Mouse (Mus musculus): ENCODE results near the gene Gnat1. TPM values are rescaled to one million over a fixed set of nuclear protein-coding genes. Genes with fewer than 3 reads are reported as not detected.
A peak's percentile ranks its signal among the peaks of the same experiment; 100 is the strongest.

Gene Gnat1
- polyA plus RNA-seq, 1 experiment from 2014 or later: 2.2 TPM

DNA sequence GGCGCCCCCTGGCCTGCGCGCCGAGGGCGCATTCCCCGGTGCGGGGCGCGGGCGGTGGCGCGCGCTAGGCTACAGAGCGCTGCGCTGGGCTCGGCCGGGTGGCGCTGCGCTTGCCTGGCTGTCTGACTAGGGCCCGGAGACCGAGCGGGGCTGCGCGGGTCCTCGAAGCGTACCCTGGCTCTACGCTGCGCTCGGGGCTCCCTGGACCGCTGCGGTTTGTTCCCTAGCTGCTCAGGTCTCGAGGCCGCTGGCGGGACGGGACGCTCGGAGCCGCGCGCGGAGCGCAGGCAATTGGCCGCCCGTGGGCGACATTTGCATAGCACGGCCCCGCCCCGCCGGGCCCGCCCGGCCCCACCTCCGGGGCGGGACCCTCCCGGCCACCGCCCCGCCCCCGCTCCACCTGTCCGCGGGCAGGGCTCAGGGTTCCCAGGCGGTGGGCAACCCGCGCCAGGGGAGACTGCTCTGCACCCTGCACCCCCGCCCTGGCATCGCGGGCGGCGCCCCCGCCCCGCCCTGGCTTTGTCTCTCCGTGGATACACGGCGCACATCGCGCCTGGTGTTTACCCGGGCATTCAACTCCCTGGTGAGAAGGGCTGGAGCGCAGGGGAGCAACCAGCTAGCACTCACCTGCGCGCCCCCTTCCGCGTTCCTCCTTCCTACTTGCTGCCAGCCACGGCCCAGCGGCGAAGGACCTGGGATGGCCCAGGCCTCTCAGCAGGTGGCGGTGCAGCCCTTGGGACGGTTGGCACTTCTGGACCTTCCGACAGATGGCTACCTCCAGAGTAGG lies 30.4 kb upstream of the Gnat1 start, which contains the start of gene Sema3f:
TSS of gene Sema3f (minus strand) at position 779 of the 787 bp plus-strand sequence.
- Histone ChIP-seq H3K27me3 (no peaks in the 10 kb centered on the region), H3K4me2 (peak within 1 kb of the TSS; percentile 94), H3K9me3 (no peaks in the 10 kb centered on the region), H3K9ac (replicated peaks) (peak within 1 kb of the TSS; percentile 98), H3K4me1 (replicated peaks) (peaks cover 52% of the 10 kb centered on the region), H3K36me3 (peaks cover 11% of the 10 kb centered on the region), H3K27ac (peak within 1 kb of the TSS; percentile 97), H3K4me3 (replicated peaks) (peak within 1 kb of the TSS; percentile 94)
- WGBS: under 1% methylated on average over 76 of the region's 86 CpGs
- ATAC-seq (ENCODE audit: insufficient number of reproducible peaks, insufficient read depth, low FRiP score, low TSS enrichment, low read depth): peak; percentile 61

DNA sequence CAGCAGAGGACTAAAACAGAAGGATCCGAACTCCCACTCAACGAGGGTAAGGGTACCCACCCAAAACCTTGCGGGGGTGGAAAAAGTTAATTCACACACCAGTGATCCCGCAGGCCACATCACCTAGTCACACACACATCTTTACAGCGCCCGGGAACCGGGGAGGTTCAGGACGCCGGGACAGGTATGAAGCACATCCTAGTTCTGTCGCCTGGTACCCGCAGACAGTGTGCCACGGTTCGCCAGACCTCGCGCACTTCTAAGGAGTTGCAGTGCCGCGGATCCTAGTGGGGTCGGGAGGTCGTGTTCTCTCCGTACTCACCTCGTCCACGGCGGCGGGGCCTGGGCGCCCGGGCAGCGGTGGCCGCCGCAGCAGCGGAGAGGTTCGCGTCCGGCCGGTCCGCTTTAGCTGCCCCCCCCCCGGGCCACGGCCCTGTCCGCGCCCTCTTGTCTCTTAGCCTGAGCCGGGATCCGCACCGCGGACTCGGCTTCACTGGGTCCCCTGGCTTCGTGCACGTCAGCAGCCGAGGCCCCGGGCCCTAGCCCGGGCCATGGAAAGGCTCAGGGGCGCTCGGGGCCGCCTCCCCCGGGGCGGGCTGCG lies 29.7 kb upstream of the Gnat1 start:
- H3K4me2 ChIP-seq: peak overlapping the region; percentile 94
- peak overlapping the region; percentile 97 for H3K27ac ChIP-seq
- H3K4me1 ChIP-seq (replicated peaks): peaks cover 52% of the 10 kb centered on the region
- peak overlapping the region; percentile 94 for H3K4me3 ChIP-seq (replicated peaks)
- under 1% methylated on average over 54 of the region's 55 CpGs for WGBS
- no peaks in the 10 kb centered on the region for H3K9me3 ChIP-seq
- H3K9ac ChIP-seq (replicated peaks): peak overlapping the region; percentile 98
- no peak; the same call in 1 of the 2 replicates for ATAC-seq (ENCODE audit: insufficient number of reproducible peaks, insufficient read depth, low FRiP score, low TSS enrichment, low read depth)
- H3K36me3 ChIP-seq: peaks cover 18% of the 10 kb centered on the region
- H3K27me3 ChIP-seq: no peaks in the 10 kb centered on the region

DNA sequence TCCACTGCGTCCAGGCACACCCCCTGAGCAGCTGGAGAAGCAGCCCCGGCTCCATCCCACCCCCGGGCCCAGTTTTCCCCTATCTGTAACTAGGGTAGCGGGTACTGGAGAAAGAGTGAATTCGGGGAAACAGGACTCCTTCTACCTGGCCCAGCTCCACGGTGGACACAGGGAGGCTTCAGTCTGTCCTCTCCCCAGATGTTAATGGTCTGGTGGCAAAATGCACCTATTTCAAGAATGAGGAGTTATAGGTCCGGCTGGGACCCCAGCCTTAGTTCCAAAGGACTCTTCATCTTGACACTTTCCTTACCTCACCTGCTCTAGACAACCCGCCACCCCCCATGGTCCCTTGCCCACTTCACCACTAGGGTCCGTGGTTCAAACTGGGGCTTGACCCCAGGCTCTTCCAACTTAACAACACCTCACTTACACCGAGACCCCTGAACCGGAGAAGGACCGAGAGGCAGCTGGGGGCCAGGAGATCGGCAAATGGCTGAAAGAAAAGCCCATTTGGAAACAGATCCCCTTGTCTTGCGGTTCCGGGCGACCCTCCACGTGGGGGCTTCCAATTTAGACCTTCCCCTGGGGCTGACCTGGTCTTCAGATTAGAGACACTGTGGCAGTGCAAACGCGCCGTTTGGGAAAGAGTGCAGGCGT lies 29.1 kb upstream of the Gnat1 start:
- under 1% methylated on average over 21 of the region's 21 CpGs for WGBS
- no peaks in the 10 kb centered on the region for H3K27me3 ChIP-seq
- no peak for ATAC-seq (ENCODE audit: insufficient number of reproducible peaks, insufficient read depth, low FRiP score, low TSS enrichment, low read depth)
- H3K4me1 ChIP-seq (replicated peaks): peaks cover 52% of the 10 kb centered on the region
- peaks cover 24% of the 10 kb centered on the region for H3K36me3 ChIP-seq
- H3K9me3 ChIP-seq: no peaks in the 10 kb centered on the region
- H3K4me2 ChIP-seq: peak overlapping the region; percentile 94
- peak overlapping the region; percentile 98 for H3K9ac ChIP-seq (replicated peaks)
- peak overlapping the region; percentile 97 for H3K27ac ChIP-seq
- peak overlapping the region; percentile 94 for H3K4me3 ChIP-seq (replicated peaks)

DNA sequence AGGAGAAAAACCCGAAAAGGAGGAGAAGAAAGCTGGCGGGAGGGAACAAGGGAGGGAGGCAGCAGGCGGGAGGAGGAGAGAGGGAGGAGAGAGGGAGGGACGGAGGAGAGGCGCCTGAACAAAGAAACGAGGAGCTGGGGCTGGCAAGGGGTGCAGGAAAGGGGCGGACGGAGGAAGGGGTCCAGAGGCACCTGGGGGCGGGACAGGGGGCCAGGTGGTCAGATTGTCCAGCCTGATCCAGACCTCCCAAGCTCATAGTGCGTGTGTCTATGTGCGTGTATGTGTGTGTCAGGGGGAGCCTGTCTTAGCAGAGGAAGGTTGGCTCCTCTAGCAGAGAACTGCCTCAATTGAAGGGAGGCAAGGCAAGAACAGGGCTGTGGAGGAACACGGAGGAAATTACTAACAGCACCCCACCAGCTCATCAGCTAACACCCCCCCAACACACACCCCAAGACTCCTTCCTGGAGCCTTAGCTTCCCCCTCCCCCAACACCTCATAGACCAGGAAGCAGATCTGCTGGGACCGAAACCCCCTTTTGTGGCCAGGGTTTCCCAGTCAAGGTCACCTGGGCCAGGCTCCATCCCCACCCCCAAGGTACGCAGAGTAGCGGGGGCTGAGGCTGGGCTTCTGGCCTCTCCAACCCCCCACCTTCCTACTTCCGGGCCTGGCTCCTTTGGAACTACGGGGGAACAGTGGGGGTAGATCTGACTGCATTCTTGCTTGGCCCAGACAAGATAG lies 28.4 kb upstream of the Gnat1 start:
- H3K4me3 ChIP-seq (replicated peaks): peak overlapping the region; percentile 94
- H3K9me3 ChIP-seq: no peaks in the 10 kb centered on the region
- H3K4me2 ChIP-seq: peak overlapping the region; percentile 94
- peak overlapping the region; percentile 97 for H3K27ac ChIP-seq
- H3K4me1 ChIP-seq (replicated peaks): peaks cover 55% of the 10 kb centered on the region
- no peaks in the 10 kb centered on the region for H3K27me3 ChIP-seq
- H3K9ac ChIP-seq (replicated peaks): peak overlapping the region; percentile 98
- ATAC-seq (ENCODE audit: insufficient number of reproducible peaks, insufficient read depth, low FRiP score, low TSS enrichment, low read depth): peak; percentile 17
- WGBS: 1% methylated on average over 17 of the region's 17 CpGs
- peaks cover 31% of the 10 kb centered on the region for H3K36me3 ChIP-seq

DNA sequence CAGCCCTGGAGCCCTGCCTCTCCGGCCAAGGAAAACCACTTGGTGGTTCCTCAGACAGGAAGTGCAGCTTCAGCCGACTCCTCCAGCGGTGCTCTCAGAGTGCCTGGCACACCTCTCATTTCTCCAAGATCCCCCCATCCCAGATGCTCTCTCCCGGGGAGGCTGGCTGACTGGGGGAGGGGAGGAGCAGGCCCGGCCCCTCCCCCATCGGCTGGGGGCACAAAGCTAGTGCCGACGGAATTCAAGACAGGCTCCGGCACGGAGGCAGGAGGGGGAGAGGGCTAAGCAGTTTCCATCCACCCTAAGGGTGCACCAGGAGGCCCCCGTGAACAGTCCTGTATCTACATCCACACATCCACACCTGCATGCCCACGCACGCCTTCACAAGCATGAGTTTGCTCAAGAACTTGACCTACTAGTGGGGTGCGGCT lies 27.3 kb upstream of the Gnat1 start:
- Histone ChIP-seq H3K9me3 (no peaks in the 10 kb centered on the region), H3K27me3 (no peaks in the 10 kb centered on the region), H3K36me3 (peaks cover 41% of the 10 kb centered on the region), H3K4me1 (replicated peaks) (peaks cover 66% of the 10 kb centered on the region), H3K4me2 (peak overlapping the region; percentile 94), H3K27ac (peak overlapping the region; percentile 97), H3K4me3 (replicated peaks) (peak overlapping the region; percentile 94), H3K9ac (replicated peaks) (peak overlapping the region; percentile 98)
- whole genome bisulfite sequencing: 1% methylated on average over 14 of the region's 14 CpGs
- 0 out of 2 replicates have a peak, but pooled peaks have one; percentile 22 for ATAC-seq (ENCODE audit: insufficient number of reproducible peaks, insufficient read depth, low FRiP score, low TSS enrichment, low read depth)

DNA sequence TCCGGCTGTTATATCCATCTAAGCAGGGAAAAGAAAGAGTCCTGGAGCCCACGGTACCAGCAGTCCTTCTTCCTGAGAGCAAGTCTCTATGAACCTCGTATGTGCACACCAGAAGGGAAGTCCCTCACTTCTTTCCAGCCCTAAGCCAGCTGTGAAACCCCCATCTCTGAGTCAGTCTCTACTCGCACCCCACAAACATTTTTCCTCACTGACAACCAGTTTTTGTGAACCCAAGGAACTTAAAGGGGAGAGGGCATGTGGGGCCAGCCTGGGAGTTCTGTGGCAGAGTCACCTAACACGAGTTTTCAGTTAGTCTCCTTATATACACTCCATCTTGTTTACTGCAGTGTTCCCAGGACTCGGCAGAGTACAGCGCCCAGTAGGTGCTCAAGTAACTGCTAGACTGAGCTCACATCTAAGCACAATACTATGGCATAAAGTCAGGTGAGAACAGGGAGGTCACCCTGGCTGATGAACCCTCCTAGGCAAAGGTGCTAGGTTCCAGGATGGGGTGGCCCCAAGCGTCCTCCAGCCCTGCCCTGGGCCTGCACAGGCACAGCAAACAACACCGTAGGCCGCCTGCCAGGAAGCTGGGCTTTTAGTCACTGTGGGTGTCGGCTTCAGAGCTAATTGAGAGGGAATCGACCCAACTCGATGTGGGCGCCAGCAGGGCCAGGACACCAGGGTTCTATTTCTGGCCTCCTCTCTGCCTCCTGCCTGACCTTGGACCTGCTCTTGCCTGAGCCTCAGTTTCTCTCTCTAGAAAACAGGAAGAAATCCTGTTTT lies 24.0 kb upstream of the Gnat1 start:
- Histone ChIP-seq H3K27ac (peak overlapping the region; percentile 62), H3K4me3 (replicated peaks) (0 out of 2 replicates have a peak overlapping the region, but pooled peaks have one; percentile 3), H3K27me3 (no peaks in the 10 kb centered on the region), H3K4me1 (replicated peaks) (peaks cover 90% of the 10 kb centered on the region), H3K9ac (replicated peaks) (peak overlapping the region; percentile 48), H3K9me3 (no peaks in the 10 kb centered on the region), H3K4me2 (peak overlapping the region; percentile 21; the same call in 1 of the 2 replicates), H3K36me3 (peaks cover 63% of the 10 kb centered on the region)
- no peak for ATAC-seq (ENCODE audit: insufficient number of reproducible peaks, insufficient read depth, low FRiP score, low TSS enrichment, low read depth)
- WGBS: 47% methylated on average over 14 of the region's 14 CpGs

DNA sequence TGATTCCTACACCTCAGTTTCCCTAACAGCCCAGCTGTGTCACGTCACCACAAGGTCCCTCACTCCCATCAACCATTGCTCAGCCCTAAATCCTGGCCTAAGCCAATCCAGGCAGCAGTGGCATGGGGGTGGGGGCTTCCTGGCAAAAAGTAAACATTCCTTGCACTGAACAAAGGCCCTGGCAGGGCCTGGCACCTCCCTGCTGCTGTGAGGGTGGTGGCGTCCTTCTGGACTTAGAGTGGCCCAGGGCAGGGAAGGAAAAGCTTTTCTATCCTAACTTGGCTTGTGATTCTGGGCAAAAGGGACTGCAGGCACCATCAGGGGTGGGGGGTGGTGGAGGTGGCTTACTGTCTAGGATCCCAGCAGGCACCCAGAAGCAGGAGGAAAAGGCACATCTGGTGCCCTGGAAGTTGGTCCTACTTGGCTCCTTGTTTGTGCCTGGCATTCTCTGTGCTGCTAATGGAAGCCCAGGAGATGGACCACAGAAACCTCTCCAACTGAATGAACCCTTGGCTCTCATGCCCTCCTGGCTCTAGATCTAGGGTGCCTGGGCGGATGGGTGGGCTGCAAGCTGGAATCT lies 23.2 kb upstream of the Gnat1 start:
- Histone ChIP-seq H3K9me3 (no peaks in the 10 kb centered on the region), H3K4me3 (replicated peaks) (no peak overlapping the region), H3K9ac (replicated peaks) (no peak overlapping the region; the same call in 1 of the 2 replicates), H3K27me3 (no peaks in the 10 kb centered on the region), H3K4me1 (replicated peaks) (peaks cover 98% of the 10 kb centered on the region), H3K36me3 (peaks cover 63% of the 10 kb centered on the region), H3K27ac (peak overlapping the region; percentile 62; the same call in 1 of the 2 replicates), H3K4me2 (no peak overlapping the region)
- 79% methylated on average over 3 of the region's 3 CpGs for WGBS
- no peak for ATAC-seq (ENCODE audit: insufficient number of reproducible peaks, insufficient read depth, low FRiP score, low TSS enrichment, low read depth)

DNA sequence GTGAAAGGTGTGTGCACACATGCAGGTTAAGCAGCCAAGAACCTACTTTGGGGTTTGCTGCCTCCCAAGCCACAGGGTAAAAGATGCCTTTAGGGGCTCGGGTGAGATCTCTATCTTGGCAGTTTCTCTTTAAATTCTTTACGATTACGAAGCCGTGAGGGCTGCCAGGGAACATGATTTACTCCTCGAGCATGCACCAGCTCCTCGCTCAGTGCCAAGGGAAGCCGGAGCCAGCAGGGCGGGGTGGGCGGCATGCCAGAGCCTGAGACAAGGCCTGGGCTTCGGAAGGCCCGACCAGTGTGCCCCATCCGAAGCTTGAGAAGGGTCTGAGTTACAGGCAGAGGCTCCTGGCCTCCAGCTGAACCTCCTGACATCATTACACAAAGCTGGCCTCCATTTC lies 22.1 kb upstream of the Gnat1 start:
- Histone ChIP-seq H3K4me3 (replicated peaks) (no peak overlapping the region), H3K36me3 (peaks cover 72% of the 10 kb centered on the region), H3K4me2 (0 out of 2 replicates have a peak overlapping the region, but pooled peaks have one; percentile 13), H3K27ac (peak overlapping the region; percentile 66; the same call in 1 of the 2 replicates), H3K9ac (replicated peaks) (no peak overlapping the region), H3K4me1 (replicated peaks) (peaks cover 100% of the 10 kb centered on the region), H3K9me3 (no peaks in the 10 kb centered on the region), H3K27me3 (no peaks in the 10 kb centered on the region)
- no peak for ATAC-seq (ENCODE audit: insufficient number of reproducible peaks, insufficient read depth, low FRiP score, low TSS enrichment, low read depth)
- 46% methylated on average over 12 of the region's 12 CpGs for WGBS

DNA sequence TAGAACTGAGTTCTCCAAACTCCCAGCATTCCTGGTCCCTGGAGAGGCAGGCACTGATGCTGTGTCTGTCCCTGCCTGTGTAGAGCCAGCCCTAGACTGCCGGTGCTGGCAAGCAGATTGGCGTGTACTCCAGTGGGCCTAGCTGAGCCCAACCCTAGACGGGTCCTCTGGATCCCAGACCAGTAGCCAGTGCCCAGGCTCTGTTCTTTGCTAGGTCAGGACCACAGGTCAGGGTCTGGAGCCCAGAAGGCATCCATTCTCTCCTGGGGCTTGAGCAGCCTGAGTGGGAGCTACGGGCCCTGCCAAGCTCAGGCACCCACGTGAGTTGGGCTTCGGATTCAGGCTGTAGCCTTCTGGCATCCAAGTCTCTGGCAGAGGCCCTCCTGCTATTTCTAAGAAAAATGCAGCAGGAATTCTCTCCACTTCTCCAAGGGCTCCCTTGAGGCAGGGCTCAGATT lies 20.6 kb upstream of the Gnat1 start:
- H3K27ac ChIP-seq: peak overlapping the region; percentile 66
- peak overlapping the region; percentile 17; the same call in 1 of the 2 replicates for H3K4me3 ChIP-seq (replicated peaks)
- no peaks in the 10 kb centered on the region for H3K9me3 ChIP-seq
- WGBS: 22% methylated on average over 6 of the region's 6 CpGs
- H3K4me2 ChIP-seq: peak overlapping the region; percentile 46
- H3K9ac ChIP-seq (replicated peaks): peak overlapping the region; percentile 44
- H3K36me3 ChIP-seq: peaks cover 78% of the 10 kb centered on the region
- no peak for ATAC-seq (ENCODE audit: insufficient number of reproducible peaks, insufficient read depth, low FRiP score, low TSS enrichment, low read depth)
- peaks cover 96% of the 10 kb centered on the region for H3K4me1 ChIP-seq (replicated peaks)
- no peaks in the 10 kb centered on the region for H3K27me3 ChIP-seq
